Mouse (Mus musculus): ENCODE measurements at regions not wholly inside any gene's neighbourhood (a gene's known extent, or its start where the extent isn't known, plus 50 kb on each side); places are given as distances from the start of the nearest gene placed in this dataset.

GRCm38 (mm10) chr6:135433753-135434152, 71.4 kb downstream of the Emp1 start:
- Histone ChIP-seq H3K36me3 (ENCODE audit: control insufficient read depth, insufficient read depth, low read length) (no peaks in the 10 kb centered on the region), H3K4me3 (ENCODE audit: low read depth, low read length) (no peak overlapping the region), H3K27me3 (ENCODE audit: control insufficient read depth, insufficient read depth, low read length) (no peaks in the 10 kb centered on the region; the same call in 1 of the 2 replicates), H3K27ac (ENCODE audit: insufficient read depth, low read depth, low read length) (no peak overlapping the region), H3K4me1 (ENCODE audit: control insufficient read depth, insufficient read depth, insufficient read length, low read length) (no peaks in the 10 kb centered on the region)
- TF ChIP-seq CTCF (IDR thresholded peaks at IDR 0.05; ENCODE audit: extremely low read depth, insufficient read length, insufficient replicate concordance, low read depth, low read length) = no peak
- no peak for TF ChIP-seq POLR2A (IDR thresholded peaks at IDR 0.05; ENCODE audit: low read depth, low read length)
- 64% methylated on average over 7 of the region's 7 CpGs for WGBS

DNA sequence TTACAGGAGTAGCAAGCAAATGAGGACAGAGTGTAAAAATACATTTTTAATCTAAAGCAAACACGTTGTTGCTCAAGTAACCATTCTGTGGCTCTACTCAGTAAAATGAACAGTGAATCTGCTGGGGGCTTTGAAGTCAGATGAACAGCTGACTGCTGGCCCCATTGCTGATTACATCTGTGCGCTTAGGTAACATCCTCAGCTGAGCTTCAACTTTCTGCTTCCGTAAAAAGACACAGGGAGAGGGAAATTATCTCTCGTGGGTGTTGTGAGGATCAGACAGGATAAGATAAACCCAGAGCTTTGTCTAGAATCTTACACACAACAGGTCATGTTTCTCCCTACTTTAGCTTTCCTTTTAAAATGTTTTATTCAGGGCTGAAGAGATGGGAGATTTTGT, 74.0 kb downstream of the Emp1 start:
- H3K27ac ChIP-seq (ENCODE audit: insufficient read depth, low read depth, low read length) = no peak overlapping the region
- TF ChIP-seq POLR2A (IDR thresholded peaks at IDR 0.05; ENCODE audit: low read depth, low read length) (no peak), CTCF (IDR thresholded peaks at IDR 0.05; ENCODE audit: extremely low read depth, insufficient read length, insufficient replicate concordance, low read depth, low read length) (no peak)
- no peaks in the 10 kb centered on the region for H3K4me1 ChIP-seq (ENCODE audit: control insufficient read depth, insufficient read depth, insufficient read length, low read length)
- WGBS = 56% methylated on average over 4 of the region's 4 CpGs
- H3K27me3 ChIP-seq (ENCODE audit: control insufficient read depth, insufficient read depth, low read length) = no peaks in the 10 kb centered on the region; the same call in 1 of the 2 replicates
- H3K4me3 ChIP-seq (ENCODE audit: low read depth, low read length) = no peak overlapping the region
- no peaks in the 10 kb centered on the region for H3K36me3 ChIP-seq (ENCODE audit: control insufficient read depth, insufficient read depth, low read length)

GRCm38 (mm10) chr6:135438271-135438670, 75.9 kb downstream of the Emp1 start:
- WGBS = 95% methylated on average over 3 of the region's 3 CpGs

DNA sequence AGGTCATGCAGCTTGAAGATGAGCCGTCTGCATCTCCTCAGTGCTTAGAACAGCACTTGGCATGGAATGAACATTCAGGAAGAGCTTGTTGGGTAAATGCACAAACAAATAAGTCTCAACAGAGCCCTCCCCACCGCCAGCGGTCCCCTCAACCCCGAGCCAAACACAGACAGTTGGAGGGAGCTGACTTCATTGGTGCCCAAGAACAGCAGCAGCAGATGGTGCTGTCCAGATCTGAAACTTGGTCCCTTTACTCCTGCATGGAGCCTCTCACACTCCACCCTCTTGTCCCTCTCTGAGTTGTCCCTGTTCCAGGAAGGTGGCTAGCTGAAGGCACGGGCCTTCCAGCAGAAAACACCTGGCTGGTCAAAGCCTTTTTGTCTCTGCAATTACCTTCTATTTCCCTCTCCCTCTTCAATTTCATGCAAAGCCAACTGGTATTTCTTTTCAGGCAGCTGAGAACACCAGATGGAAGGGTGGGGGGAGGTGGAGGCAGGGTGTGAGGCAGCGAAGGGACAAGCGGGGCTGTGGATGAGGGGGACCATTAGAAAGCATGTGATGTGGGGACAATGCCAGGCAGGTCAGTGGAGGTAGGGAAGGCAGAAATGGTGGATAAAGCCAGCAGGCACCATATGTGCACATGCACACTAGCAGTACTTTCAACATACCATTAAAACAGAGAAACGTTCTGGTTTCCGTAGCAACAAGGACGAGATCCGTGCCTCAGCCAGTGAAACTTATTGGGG, 79.0 kb downstream of the Emp1 start:
- TF ChIP-seq POLR2A (IDR thresholded peaks at IDR 0.05; ENCODE audit: low read depth, low read length) (no peak), CTCF (IDR thresholded peaks at IDR 0.05; ENCODE audit: extremely low read depth, insufficient read length, insufficient replicate concordance, low read depth, low read length) (no peak)
- no peak overlapping the region for H3K27ac ChIP-seq (ENCODE audit: insufficient read depth, low read depth, low read length)
- H3K4me3 ChIP-seq (ENCODE audit: low read depth, low read length) = no peak overlapping the region
- no peaks in the 10 kb centered on the region for H3K4me1 ChIP-seq (ENCODE audit: control insufficient read depth, insufficient read depth, insufficient read length, low read length)
- no peaks in the 10 kb centered on the region for H3K36me3 ChIP-seq (ENCODE audit: control insufficient read depth, insufficient read depth, low read length)
- WGBS = 69% methylated on average over 11 of the region's 11 CpGs
- no peaks in the 10 kb centered on the region for H3K27me3 ChIP-seq (ENCODE audit: control insufficient read depth, insufficient read depth, low read length)

More at GRCm38 (mm10) chr6:135438271-135438670, 75.9 kb downstream of the Emp1 start:
- Histone ChIP-seq H3K4me3 (ENCODE audit: low read depth, low read length) (no peak overlapping the region), H3K27me3 (ENCODE audit: control insufficient read depth, insufficient read depth, low read length) (no peaks in the 10 kb centered on the region; the same call in 1 of the 2 replicates), H3K36me3 (ENCODE audit: control insufficient read depth, insufficient read depth, low read length) (no peaks in the 10 kb centered on the region), H3K27ac (ENCODE audit: insufficient read depth, low read depth, low read length) (no peak overlapping the region), H3K4me1 (ENCODE audit: control insufficient read depth, insufficient read depth, insufficient read length, low read length) (no peaks in the 10 kb centered on the region)
- TF ChIP-seq POLR2A (IDR thresholded peaks at IDR 0.05; ENCODE audit: low read depth, low read length) = no peak
- no peak for TF ChIP-seq CTCF (IDR thresholded peaks at IDR 0.05; ENCODE audit: extremely low read depth, insufficient read length, insufficient replicate concordance, low read depth, low read length)

DNA sequence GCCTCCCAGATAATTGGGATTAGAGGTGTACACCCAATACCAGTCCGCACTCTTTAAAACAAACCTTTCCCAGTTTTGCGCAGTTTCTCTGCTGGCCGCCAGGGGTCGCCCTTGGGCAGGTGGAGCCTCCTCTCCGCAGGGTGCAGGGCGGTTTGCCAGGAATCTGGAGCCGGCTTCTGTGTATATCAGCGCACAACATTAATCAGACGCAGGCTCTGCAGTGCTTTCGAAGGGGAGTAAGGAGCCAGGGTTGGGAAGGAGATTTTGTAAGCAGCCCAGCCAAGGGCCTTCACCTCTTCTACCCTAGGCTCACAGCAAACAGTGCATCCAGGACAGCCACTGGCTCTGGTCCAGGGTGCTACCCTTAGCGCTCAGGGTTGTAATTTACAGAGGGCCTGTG, 82.3 kb downstream of the Emp1 start:
- Histone ChIP-seq H3K27me3 (ENCODE audit: control insufficient read depth, insufficient read depth, low read length) (no peaks in the 10 kb centered on the region), H3K4me1 (ENCODE audit: control insufficient read depth, insufficient read depth, insufficient read length, low read length) (no peaks in the 10 kb centered on the region), H3K4me3 (ENCODE audit: low read depth, low read length) (no peak overlapping the region), H3K36me3 (ENCODE audit: control insufficient read depth, insufficient read depth, low read length) (no peaks in the 10 kb centered on the region), H3K27ac (ENCODE audit: insufficient read depth, low read depth, low read length) (no peak overlapping the region)
- WGBS = 8% methylated on average over 11 of the region's 11 CpGs
- TF ChIP-seq POLR2A (IDR thresholded peaks at IDR 0.05; ENCODE audit: low read depth, low read length) (no peak), CTCF (IDR thresholded peaks at IDR 0.05; ENCODE audit: extremely low read depth, insufficient read length, insufficient replicate concordance, low read depth, low read length) (peak; percentile 99)

DNA sequence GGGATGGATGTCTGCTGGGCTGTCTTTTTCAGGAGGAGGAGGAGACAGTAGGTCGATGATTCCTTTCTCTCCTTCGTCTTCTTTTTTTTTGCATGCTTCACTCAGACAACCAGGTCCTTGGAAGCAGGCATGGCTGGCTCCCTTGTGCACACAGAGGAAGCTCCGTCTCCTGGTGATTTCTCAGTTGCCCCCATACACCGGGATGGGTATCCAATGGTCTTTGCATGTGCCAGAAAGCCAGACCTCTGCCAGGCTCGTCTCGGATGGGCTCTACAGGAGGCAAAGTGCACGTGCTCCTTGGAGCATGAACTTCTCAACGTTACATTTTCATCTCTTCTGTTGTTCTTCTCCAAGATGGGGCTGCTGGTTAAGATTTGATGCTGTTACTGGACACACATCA, 82.7 kb downstream of the Emp1 start:
- 58% methylated on average over 8 of the region's 8 CpGs for WGBS
- Histone ChIP-seq H3K36me3 (ENCODE audit: control insufficient read depth, insufficient read depth, low read length) (no peaks in the 10 kb centered on the region), H3K4me1 (ENCODE audit: control insufficient read depth, insufficient read depth, insufficient read length, low read length) (no peaks in the 10 kb centered on the region), H3K27ac (ENCODE audit: insufficient read depth, low read depth, low read length) (no peak overlapping the region), H3K4me3 (ENCODE audit: low read depth, low read length) (no peak overlapping the region), H3K27me3 (ENCODE audit: control insufficient read depth, insufficient read depth, low read length) (no peaks in the 10 kb centered on the region)
- TF ChIP-seq POLR2A (IDR thresholded peaks at IDR 0.05; ENCODE audit: low read depth, low read length) = no peak
- no peak for TF ChIP-seq CTCF (IDR thresholded peaks at IDR 0.05; ENCODE audit: extremely low read depth, insufficient read length, insufficient replicate concordance, low read depth, low read length)

- 28% methylated on average over 2 of the region's 2 CpGs for WGBS
- no peaks in the 10 kb centered on the region for H3K27me3 ChIP-seq (ENCODE audit: control insufficient read depth, insufficient read depth, low read length)
- H3K4me3 ChIP-seq (ENCODE audit: low read depth, low read length) = no peak overlapping the region
- H3K36me3 ChIP-seq (ENCODE audit: control insufficient read depth, insufficient read depth, low read length) = no peaks in the 10 kb centered on the region
- H3K27ac ChIP-seq (ENCODE audit: insufficient read depth, low read depth, low read length) = no peak overlapping the region
- no peaks in the 10 kb centered on the region for H3K4me1 ChIP-seq (ENCODE audit: control insufficient read depth, insufficient read depth, insufficient read length, low read length)
- no peak for TF ChIP-seq CTCF (IDR thresholded peaks at IDR 0.05; ENCODE audit: extremely low read depth, insufficient read length, insufficient replicate concordance, low read depth, low read length)
- TF ChIP-seq POLR2A (IDR thresholded peaks at IDR 0.05; ENCODE audit: low read depth, low read length) = no peak
Observed at GRCm38 (mm10) chr6:135447801-135448200, 85.5 kb downstream of the Emp1 start.

Measured in small intestine, adult 2 months (tissue).